Mouse (Mus musculus) spleen, adult 2 months (tissue): Measurements from ENCODE around the gene 2410004B18Rik. TPM values are rescaled to one million over a fixed set of nuclear protein-coding genes. Genes with fewer than 3 reads are reported as not detected.
"Not testable (repeated sequence)": the region's sequence is repeated elsewhere in the genome, so short reads cannot be mapped to it uniquely, and the experiment has no call there.

Experiments used
- DNase-seq, 2 experiments: peaks; one replicate each; pipeline versions ENCODE4 v3.0.0 to v3.0.0-alpha.2; 2012 to 2021; ENCODE audit warnings: low spot score in 2 of 2, low read depth in 1 of 2
- H3K27ac ChIP-seq: fragments of 200-500 bp; 2 replicates; pipeline ENCODE4 v1.5.1; 2012; ENCODE audit warnings: low read length, inconsistent platforms; ENCODE audit not compliant: insufficient read depth
- H3K27me3 ChIP-seq: fragments of 200-500 bp; 2 replicates; pipeline ENCODE4 v1.6.1; 2012; ENCODE audit warnings: mild to moderate bottlenecking, moderate library complexity, low read length, inconsistent platforms; ENCODE audit not compliant: control insufficient read depth, insufficient read depth
- H3K36me3 ChIP-seq: fragments of 200-500 bp; 2 replicates; pipeline ENCODE4 v1.6.1; 2012; ENCODE audit warnings: mild to moderate bottlenecking, low read length, inconsistent platforms; ENCODE audit not compliant: control insufficient read depth, insufficient read depth
- H3K4me1 ChIP-seq: fragments of 200-500 bp; 2 replicates; pipeline ENCODE4 v1.6.1; 2011; ENCODE audit warnings: inconsistent platforms; ENCODE audit not compliant: control insufficient read depth, insufficient read depth, insufficient read length
- H3K4me3 ChIP-seq: fragments of 200-500 bp; 2 replicates; pipeline ENCODE4 v1.5.1; 2011; ENCODE audit warnings: mild to moderate bottlenecking, inconsistent platforms; ENCODE audit not compliant: insufficient read depth, insufficient read length; ENCODE audit errors: extremely low read depth
- CTCF ChIP-seq: fragments of 200-500 bp; IDR thresholded peaks from 2 replicates; pipeline ENCODE4 v1.5.1; 2011; ENCODE audit warnings: mild to moderate bottlenecking, inconsistent platforms; ENCODE audit not compliant: insufficient read depth, insufficient read length, insufficient replicate concordance; ENCODE audit errors: extremely low read depth
- POLR2A ChIP-seq: fragments of 200-500 bp; IDR thresholded peaks from 2 replicates; pipeline ENCODE4 v1.6.1; 2011; ENCODE audit warnings: low read depth, low read length, inconsistent platforms
- WGBS: fragments of 180-500 bp; shearing (Covaris S2); methylation state at CpG from one replicate; pipeline ENCODE4 v1.1.7; 2018; 5-methylcytosine and 5-hydroxymethylcytosine counted together
- polyA plus RNA-seq: library from polyadenylated mRNA; depleted of rRNA; stranded (reverse); fragments of >200 nt; gene quantifications from 2 replicates; pipeline ENCODE4 v1.2.3, GENCODE M21; 2012

Gene 2410004B18Rik
- polyA plus RNA-seq, 1 experiment: 9.0 TPM

- no peaks in the 10 kb centered on the region for H3K4me1 ChIP-seq
- no peak for TF ChIP-seq CTCF
- no peak for TF ChIP-seq POLR2A
- WGBS: 97% methylated on average over 8 of the region's 8 CpGs
- H3K27me3 ChIP-seq: no peaks in the 10 kb centered on the region
- no peak overlapping the region for H3K27ac ChIP-seq
- no peak overlapping the region for H3K4me3 ChIP-seq
- no peak for DNase-seq
- no peaks in the 10 kb centered on the region for H3K36me3 ChIP-seq
These were observed 34.3 kb upstream of the 2410004B18Rik start for GRCm38 (mm10) chr3:145903530-145903929.

GRCm38 (mm10) chr3:145904850-145905776 is 32.7 kb upstream of the 2410004B18Rik start:
- peak in 1 of 2 experiments; percentile 28 for DNase-seq
- WGBS: 51% methylated on average over 22 of the region's 22 CpGs
- H3K36me3 ChIP-seq: no peaks in the 10 kb centered on the region
- no peaks in the 10 kb centered on the region; the same call in 1 of the 2 replicates for H3K27me3 ChIP-seq
- H3K4me1 ChIP-seq: no peaks in the 10 kb centered on the region
- TF ChIP-seq CTCF (peak; percentile 51; the same call in 1 of the 2 replicates), POLR2A (no peak)
- no peak overlapping the region for H3K27ac ChIP-seq
- H3K4me3 ChIP-seq: no peak overlapping the region

- no peak for DNase-seq
- WGBS: 93% methylated on average over 9 of the region's 9 CpGs
These were observed 31.2 kb upstream of the 2410004B18Rik start for GRCm38 (mm10) chr3:145906582-145906981.

DNA sequence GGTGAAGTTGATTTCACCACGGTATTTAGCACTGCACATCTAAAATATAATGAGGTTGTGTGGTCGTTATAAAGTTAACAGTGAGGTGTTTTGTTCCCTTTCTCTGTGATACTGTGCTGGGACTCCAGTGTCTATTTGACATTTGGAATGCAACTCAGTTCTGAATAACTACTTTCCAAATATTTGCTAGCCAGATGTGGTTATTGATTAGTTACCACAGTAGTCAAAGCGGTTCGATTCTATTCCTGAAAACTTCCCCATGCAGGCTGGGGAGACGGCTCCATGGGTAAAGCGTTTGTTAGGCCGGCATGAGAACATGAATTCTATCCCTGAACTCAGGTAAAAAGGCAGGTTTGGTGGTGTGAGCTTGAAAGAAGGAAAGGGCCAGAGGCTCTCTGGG is 25.3 kb upstream of the 2410004B18Rik start:
- no peak overlapping the region for H3K4me3 ChIP-seq
- WGBS: 91% methylated on average over 7 of the region's 7 CpGs
- H3K4me1 ChIP-seq: no peaks in the 10 kb centered on the region
- TF ChIP-seq POLR2A (no peak), CTCF (no peak)
- no peak overlapping the region for H3K27ac ChIP-seq
- H3K36me3 ChIP-seq: no peaks in the 10 kb centered on the region
- no peak for DNase-seq
- no peaks in the 10 kb centered on the region; the same call in 1 of the 2 replicates for H3K27me3 ChIP-seq

More at GRCm38 (mm10) chr3:145906582-145906981, 31.2 kb upstream of the 2410004B18Rik start:
- Histone ChIP-seq H3K36me3 (no peaks in the 10 kb centered on the region), H3K4me3 (no peak overlapping the region), H3K4me1 (no peaks in the 10 kb centered on the region), H3K27ac (no peak overlapping the region), H3K27me3 (no peaks in the 10 kb centered on the region; the same call in 1 of the 2 replicates)
- no peak for TF ChIP-seq POLR2A
- no peak for TF ChIP-seq CTCF

DNA sequence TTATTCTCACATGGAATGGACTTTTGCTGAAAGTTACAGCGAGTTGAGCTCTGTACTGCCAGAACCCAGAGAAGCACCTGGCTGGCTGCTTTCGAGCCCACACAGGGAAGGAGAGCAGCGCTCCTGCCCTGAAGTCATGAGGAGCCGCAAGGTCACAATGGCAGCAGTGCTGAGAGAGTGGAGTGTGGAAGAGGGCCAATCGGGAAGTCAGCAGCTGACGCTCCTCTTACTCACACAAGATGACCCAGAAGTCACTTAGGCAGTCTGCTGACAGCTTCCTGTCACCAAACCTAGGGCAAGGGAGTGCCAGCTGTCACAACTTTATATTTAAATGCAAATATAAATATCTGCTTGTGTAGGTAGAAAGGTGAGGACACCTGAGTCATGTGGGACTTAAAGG is 24.6 kb upstream of the 2410004B18Rik start:
- no peaks in the 10 kb centered on the region for H3K36me3 ChIP-seq
- TF ChIP-seq POLR2A: no peak
- no peak for TF ChIP-seq CTCF
- no peak overlapping the region for H3K4me3 ChIP-seq
- no peak overlapping the region for H3K27ac ChIP-seq
- 87% methylated on average over 6 of the region's 6 CpGs for WGBS
- no peaks in the 10 kb centered on the region; the same call in 1 of the 2 replicates for H3K27me3 ChIP-seq
- no peak for DNase-seq
- no peaks in the 10 kb centered on the region for H3K4me1 ChIP-seq

DNA sequence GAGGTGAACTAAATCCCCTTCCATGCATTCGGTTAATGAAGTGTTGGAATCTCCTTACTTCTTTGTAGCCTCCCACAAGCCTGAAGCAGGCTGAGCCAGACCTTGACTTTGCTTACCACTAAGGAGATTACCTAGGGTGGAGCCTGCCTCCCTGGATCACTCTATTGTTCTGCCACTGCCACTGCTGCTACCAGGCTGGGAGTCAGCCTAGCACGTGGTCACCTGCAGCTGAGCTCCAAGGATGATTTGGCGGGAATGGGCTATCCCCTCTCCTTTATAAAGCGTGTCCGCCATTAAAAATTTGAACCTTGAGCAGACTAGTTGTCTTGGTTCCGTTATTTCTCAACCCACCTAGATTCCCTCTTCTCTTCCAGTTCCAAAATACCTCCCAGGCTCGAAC is 23.9 kb upstream of the 2410004B18Rik start:
- not testable (repeated sequence) for H3K4me3 ChIP-seq, H3K36me3 ChIP-seq, H3K27me3 ChIP-seq, DNase-seq, H3K4me1 ChIP-seq, H3K27ac ChIP-seq
- 79% methylated on average over 7 of the region's 7 CpGs for WGBS

DNA sequence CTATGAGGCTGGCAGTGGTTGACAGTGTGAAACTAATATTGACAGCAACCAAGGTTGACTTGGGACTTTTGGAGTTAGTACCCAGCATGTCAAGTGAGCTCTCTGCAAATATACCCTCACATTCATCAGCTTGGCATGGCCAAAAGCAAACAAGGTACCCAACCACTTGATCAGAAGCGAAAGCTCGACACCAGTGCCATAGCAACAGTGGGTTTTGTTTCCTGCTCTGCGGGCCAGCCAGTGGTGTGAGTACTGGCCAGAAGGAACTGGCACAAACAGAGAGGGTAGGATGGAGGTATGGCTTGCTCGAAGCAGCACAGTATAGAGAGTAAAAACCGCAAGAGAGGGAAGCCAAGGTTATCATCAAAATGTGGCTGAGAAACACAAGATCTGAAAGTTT is 21.4 kb upstream of the 2410004B18Rik start:
- H3K36me3 ChIP-seq: no peaks in the 10 kb centered on the region
- WGBS: 44% methylated on average over 5 of the region's 5 CpGs
- no peaks in the 10 kb centered on the region for H3K4me1 ChIP-seq
- no peak overlapping the region for H3K4me3 ChIP-seq
- no peaks in the 10 kb centered on the region for H3K27me3 ChIP-seq
- H3K27ac ChIP-seq: no peak overlapping the region
- TF ChIP-seq CTCF (no peak), POLR2A (no peak)
- DNase-seq: no peak
